Mouse (Mus musculus): ENCODE results near the gene Jak3. TPM values are rescaled to one million over a fixed set of nuclear protein-coding genes. Genes with fewer than 3 reads are reported as not detected.
"Not testable (repeated sequence)": the region's sequence is repeated elsewhere in the genome, so short reads cannot be mapped to it uniquely, and the experiment has no call there.

Gene Jak3
- polyA plus RNA-seq, 1 experiment, result 15.6 TPM

- no peaks in the 10 kb centered on the region; the same call in 1 of the 2 replicates for H3K4me1 ChIP-seq (ENCODE audit: control insufficient read depth, insufficient read depth, low read length)
- no peak for TF ChIP-seq CTCF (IDR thresholded peaks at IDR 0.05; ENCODE audit: control insufficient read depth, insufficient read depth, low read length)
- TF ChIP-seq POLR2A (IDR thresholded peaks at IDR 0.05; ENCODE audit: borderline replicate concordance, control insufficient read depth, low read depth, low read length), result no peak
- peak overlapping the region; percentile 68 for H3K4me3 ChIP-seq (replicated peaks; ENCODE audit: control insufficient read depth, low read depth, low read length)
- no peak overlapping the region for H3K27ac ChIP-seq (ENCODE audit: control insufficient read depth, insufficient read depth, low read depth, low read length, poor library complexity)
- WGBS, result 23% methylated on average over 29 of the region's 29 CpGs
Observed at GRCm38 (mm10) chr8:71700493-71701269, 24.6 kb downstream of the Jak3 start.

DNA sequence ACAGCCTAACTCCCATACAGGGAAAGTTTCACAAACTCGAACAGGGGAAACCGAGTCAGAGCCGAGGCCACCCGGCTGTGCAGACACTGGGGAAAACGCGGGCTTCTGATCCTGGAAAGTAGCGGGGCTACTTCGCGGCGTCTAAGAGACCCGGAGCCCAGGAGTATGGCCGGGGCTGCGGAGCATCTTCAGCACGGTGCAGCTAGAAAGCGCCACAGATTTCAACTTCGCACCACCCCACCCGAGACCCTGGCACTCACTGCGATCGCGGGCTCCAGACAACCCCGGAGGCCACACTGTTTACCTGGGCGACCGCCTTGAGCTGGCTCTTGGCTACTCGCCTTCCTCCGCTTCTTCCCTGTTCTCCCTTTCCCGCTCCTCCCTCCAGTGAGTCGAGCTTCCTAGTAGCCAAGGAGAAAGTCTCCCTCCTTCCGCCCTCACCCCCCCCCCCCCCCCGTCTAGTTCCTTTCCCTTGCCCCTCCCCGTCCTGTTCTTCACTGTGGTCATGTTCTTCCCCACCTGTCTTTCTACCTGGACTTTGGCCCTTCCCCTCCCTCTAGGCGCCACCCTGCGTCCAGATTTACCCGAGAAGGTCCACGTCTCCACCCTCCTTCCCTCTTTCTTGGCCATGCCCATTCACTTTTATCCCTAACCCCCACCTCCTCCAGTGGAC, 25.5 kb downstream of the Jak3 start, which contains the start of gene B3gnt3:
B3gnt3 (minus strand) TSS at position 376 of the 673 bp plus-strand sequence.
- H3K27ac ChIP-seq (ENCODE audit: control insufficient read depth, insufficient read depth, low read depth, low read length, poor library complexity), result peak within 1 kb of the TSS; percentile 68
- H3K4me1 ChIP-seq (ENCODE audit: control insufficient read depth, insufficient read depth, low read length), result no peaks in the 10 kb centered on the region; the same call in 1 of the 2 replicates
- TF ChIP-seq POLR2A (IDR thresholded peaks at IDR 0.05; ENCODE audit: borderline replicate concordance, control insufficient read depth, low read depth, low read length), result no peak
- TF ChIP-seq CTCF (IDR thresholded peaks at IDR 0.05; ENCODE audit: control insufficient read depth, insufficient read depth, low read length), result no peak
- H3K4me3 ChIP-seq (replicated peaks; ENCODE audit: control insufficient read depth, low read depth, low read length), result peak within 1 kb of the TSS; percentile 68
- WGBS, result 3% methylated on average over 33 of the region's 34 CpGs

GRCm38 (mm10) chr8:71702087-71702432, 26.0 kb downstream of the Jak3 start:
- no peaks in the 10 kb centered on the region; the same call in 1 of the 2 replicates for H3K4me1 ChIP-seq (ENCODE audit: control insufficient read depth, insufficient read depth, low read length)
- H3K27ac ChIP-seq (ENCODE audit: control insufficient read depth, insufficient read depth, low read depth, low read length, poor library complexity), result 0 out of 2 replicates have a peak overlapping the region, but pooled peaks have one; percentile 4
- H3K4me3 ChIP-seq (replicated peaks; ENCODE audit: control insufficient read depth, low read depth, low read length), result peak overlapping the region; percentile 35
- TF ChIP-seq CTCF (IDR thresholded peaks at IDR 0.05; ENCODE audit: control insufficient read depth, insufficient read depth, low read length), result peak; percentile 52
- no peak for TF ChIP-seq POLR2A (IDR thresholded peaks at IDR 0.05; ENCODE audit: borderline replicate concordance, control insufficient read depth, low read depth, low read length)
- 9% methylated on average over 4 of the region's 4 CpGs for WGBS

- WGBS, result 55% methylated on average over 3 of the region's 3 CpGs
- TF ChIP-seq POLR2A (IDR thresholded peaks at IDR 0.05; ENCODE audit: borderline replicate concordance, control insufficient read depth, low read depth, low read length), result no peak
- no peak for TF ChIP-seq CTCF (IDR thresholded peaks at IDR 0.05; ENCODE audit: control insufficient read depth, insufficient read depth, low read length)
- Histone ChIP-seq H3K27ac (ENCODE audit: control insufficient read depth, insufficient read depth, low read depth, low read length, poor library complexity) (peak overlapping the region; percentile 68), H3K4me1 (ENCODE audit: control insufficient read depth, insufficient read depth, low read length) (no peaks in the 10 kb centered on the region; the same call in 1 of the 2 replicates), H3K4me3 (replicated peaks; ENCODE audit: control insufficient read depth, low read depth, low read length) (peak overlapping the region; percentile 41)
Observed at GRCm38 (mm10) chr8:71702923-71703322, 26.8 kb downstream of the Jak3 start.

DNA sequence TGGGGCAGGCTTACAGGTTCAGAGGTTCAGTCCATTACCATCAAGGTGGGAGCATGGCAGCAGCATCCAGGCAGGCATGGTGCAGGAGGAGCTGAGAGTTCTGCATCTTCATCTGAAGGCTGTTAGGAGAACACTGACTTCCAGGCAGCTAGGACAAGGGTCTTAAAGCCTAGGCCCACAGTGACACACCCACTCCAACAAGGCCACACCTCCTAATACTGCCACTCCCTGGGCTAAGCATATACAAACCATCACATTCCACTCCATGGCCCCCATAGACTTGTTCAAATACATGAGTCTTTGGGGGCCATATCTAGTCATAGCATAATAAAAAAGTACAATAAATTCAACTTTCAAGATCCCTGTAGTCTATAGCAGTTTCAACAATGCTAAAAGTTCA, 27.3 kb downstream of the Jak3 start:
- H3K4me1 ChIP-seq (ENCODE audit: control insufficient read depth, insufficient read depth, low read length); H3K4me3 ChIP-seq (replicated peaks; ENCODE audit: control insufficient read depth, low read depth, low read length): not testable (repeated sequence)
- H3K27ac ChIP-seq (ENCODE audit: control insufficient read depth, insufficient read depth, low read depth, low read length, poor library complexity), result peak overlapping the region; percentile 43; the same call in 1 of the 2 replicates

GRCm38 (mm10) chr8:71707874-71708273, 31.8 kb downstream of the Jak3 start:
- H3K4me3 ChIP-seq (replicated peaks; ENCODE audit: control insufficient read depth, low read depth, low read length), result no peak overlapping the region
- H3K27ac ChIP-seq (ENCODE audit: control insufficient read depth, insufficient read depth, low read depth, low read length, poor library complexity), result no peak overlapping the region
- 57% methylated on average over 8 of the region's 8 CpGs for WGBS
- TF ChIP-seq CTCF (IDR thresholded peaks at IDR 0.05; ENCODE audit: control insufficient read depth, insufficient read depth, low read length), result peak; percentile 90
- no peak for TF ChIP-seq POLR2A (IDR thresholded peaks at IDR 0.05; ENCODE audit: borderline replicate concordance, control insufficient read depth, low read depth, low read length)
- no peaks in the 10 kb centered on the region for H3K4me1 ChIP-seq (ENCODE audit: control insufficient read depth, insufficient read depth, low read length)

DNA sequence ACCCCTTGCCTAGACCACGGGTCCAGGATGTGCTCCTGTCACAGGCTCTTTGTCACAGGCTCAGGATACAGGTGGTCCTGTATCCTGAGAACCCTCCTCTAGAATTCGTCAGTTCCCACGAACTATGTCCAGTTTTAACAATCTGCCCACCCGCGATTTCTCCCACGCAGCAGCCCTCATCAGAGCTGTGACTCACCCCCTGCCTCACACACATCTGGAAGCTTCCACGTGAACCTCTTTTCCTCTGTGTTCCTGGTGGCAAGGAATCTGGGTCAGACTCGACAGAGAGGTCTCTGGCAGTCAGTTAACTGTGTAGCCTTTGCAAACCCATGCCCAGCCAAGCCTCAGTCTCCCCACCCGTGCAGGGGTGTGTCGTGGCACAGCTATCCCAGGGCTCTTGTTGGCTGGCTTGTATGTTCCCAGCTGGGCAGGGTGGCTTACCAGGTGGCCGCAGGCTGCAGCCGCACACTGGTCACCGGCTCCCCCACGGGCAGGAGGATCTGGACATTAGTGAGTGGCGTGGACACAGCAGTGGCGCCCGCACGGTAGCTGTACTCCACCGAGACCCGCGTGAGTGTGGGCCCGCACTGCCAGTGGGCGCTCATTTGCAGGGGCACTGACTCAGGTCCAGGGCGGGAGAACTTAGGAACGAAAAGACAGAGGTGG, 33.2 kb downstream of the Jak3 start:
- no peak overlapping the region for H3K27ac ChIP-seq (ENCODE audit: control insufficient read depth, insufficient read depth, low read depth, low read length, poor library complexity)
- H3K4me1 ChIP-seq (ENCODE audit: control insufficient read depth, insufficient read depth, low read length), result no peaks in the 10 kb centered on the region
- no peak overlapping the region for H3K4me3 ChIP-seq (replicated peaks; ENCODE audit: control insufficient read depth, low read depth, low read length)
- 85% methylated on average over 25 of the region's 25 CpGs for WGBS
- TF ChIP-seq POLR2A (IDR thresholded peaks at IDR 0.05; ENCODE audit: borderline replicate concordance, control insufficient read depth, low read depth, low read length) (no peak), CTCF (IDR thresholded peaks at IDR 0.05; ENCODE audit: control insufficient read depth, insufficient read depth, low read length) (no peak)

- no peaks in the 10 kb centered on the region for H3K4me1 ChIP-seq (ENCODE audit: control insufficient read depth, insufficient read depth, low read length)
- H3K27ac ChIP-seq (ENCODE audit: control insufficient read depth, insufficient read depth, low read depth, low read length, poor library complexity), result no peak overlapping the region
- TF ChIP-seq CTCF (IDR thresholded peaks at IDR 0.05; ENCODE audit: control insufficient read depth, insufficient read depth, low read length) (peak; percentile 84), POLR2A (IDR thresholded peaks at IDR 0.05; ENCODE audit: borderline replicate concordance, control insufficient read depth, low read depth, low read length) (no peak; the same call in 1 of the 2 replicates)
- no peak overlapping the region for H3K4me3 ChIP-seq (replicated peaks; ENCODE audit: control insufficient read depth, low read depth, low read length)
- 62% methylated on average over 25 of the region's 25 CpGs for WGBS
Observed at GRCm38 (mm10) chr8:71709800-71710446, 33.8 kb downstream of the Jak3 start.

Data from bone marrow, adult 2 months (tissue).